Mouse (Mus musculus): ENCODE data around the gene Bcap31.

Gene Bcap31

DNA sequence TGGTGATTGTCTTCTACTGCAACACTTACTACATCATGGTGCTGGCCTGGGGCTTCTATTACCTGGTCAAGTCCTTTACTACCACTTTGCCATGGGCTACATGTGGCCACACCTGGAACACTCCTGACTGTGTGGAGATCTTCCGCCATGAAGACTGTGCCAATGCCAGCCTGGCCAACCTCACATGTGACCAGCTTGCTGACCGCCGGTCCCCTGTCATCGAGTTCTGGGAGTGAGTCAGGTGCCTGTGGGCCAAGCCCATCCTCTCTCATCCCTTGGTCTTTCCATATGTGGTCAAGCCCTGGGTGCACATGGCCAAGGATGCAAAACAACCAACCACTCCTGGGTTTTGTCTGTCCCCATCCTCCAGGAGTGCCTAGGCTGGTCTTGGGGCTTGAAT lies 39.3 kb downstream of the Bcap31 start:
- DNase-seq (ENCODE audit: low spot score): no peak

GRCm38 (mm10) chrX:73675231-73675630 lies 40.7 kb downstream of the Bcap31 start:
- DNase-seq (ENCODE audit: low spot score): no peak

- DNase-seq (ENCODE audit: low spot score): no peak
Observed at GRCm38 (mm10) chrX:73673968-73674661, 41.9 kb downstream of the Bcap31 start.

DNA sequence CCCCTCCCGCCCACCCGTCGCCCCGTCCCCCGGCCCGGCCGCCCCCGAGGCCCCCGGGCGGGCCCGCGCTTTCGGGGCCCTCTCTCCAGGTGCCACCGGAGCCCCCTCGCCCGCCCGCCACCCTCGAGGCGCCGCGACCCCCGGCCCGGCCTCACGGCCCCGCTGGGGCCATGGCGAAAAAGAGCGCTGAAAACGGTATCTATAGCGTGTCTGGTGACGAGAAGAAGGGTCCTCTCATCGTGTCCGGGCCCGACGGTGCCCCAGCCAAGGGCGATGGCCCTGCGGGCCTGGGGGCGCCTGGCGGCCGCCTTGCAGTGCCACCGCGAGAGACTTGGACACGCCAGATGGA lies 42.4 kb downstream of the Bcap31 start:
- no peak for DNase-seq (ENCODE audit: low spot score)

DNA sequence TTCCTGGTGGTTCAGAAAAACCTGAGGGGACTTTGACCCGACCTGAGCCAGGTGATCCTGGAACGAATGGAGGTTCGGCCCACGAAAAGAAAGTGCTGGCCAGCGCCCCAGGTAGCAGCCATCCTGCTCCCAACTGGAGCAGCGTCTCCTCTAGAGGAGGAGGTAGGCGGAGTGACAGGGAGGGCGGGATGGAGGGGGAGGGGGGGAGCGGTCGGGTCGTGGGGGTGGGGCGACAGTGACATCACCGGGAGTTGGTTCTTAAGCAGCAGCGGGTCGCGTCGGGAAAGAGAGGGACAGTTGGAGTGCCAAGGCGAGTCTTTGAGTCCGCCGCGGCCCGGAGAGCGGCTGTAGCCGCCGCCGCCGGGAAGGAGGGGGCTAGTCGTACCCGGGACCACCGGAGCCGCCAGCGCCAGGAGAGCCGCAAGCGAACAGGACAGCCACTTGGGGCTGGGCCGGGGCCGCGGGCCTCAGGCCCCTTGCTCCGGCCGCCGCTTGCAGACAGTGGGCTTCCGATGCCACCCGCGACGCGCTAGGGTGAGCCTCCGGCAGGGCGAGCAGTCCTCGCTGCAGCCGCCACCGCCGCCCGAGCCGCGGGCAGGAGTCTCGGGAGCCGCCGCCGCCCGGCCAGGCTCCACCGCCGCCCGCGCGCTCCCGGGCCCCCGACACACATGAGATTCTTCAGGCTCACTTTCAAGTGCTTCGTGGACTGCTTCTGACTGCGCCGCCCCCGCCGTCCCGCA lies 42.9 kb downstream of the Bcap31 start, which contains the start of gene Slc6a8:
Gene Slc6a8 (plus strand): TSS at position 272 of the 740 bp plus-strand sequence.
- DNase-seq (ENCODE audit: low spot score): no peak

GRCm38 (mm10) chrX:73672031-73672431 lies 43.9 kb downstream of the Bcap31 start:
- peak; percentile 53 for DNase-seq (ENCODE audit: low spot score)

GRCm38 (mm10) chrX:73663143-73663542 lies 52.8 kb downstream of the Bcap31 start:
- DNase-seq (ENCODE audit: low spot score): no peak

DNA sequence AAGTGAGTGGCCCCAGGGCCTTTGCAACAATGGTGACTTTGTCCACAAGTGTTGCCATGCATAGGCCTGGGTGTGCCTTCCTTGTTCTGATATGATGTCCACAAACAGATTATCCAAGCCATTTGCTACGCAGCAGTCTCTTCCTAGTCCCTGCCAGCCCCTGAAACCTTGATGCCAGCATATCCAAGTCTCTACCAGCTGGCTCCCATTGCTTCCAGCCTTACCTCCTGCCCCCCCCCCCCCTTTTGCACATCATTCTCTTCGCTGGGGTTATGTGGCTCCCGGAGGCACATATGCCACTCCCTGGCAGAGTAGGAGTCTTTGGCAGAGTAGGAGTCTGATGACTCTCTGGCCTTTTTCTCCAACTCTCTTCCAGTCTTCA lies 55.7 kb downstream of the Bcap31 start:
- no peak for DNase-seq (ENCODE audit: low spot score)

- DNase-seq (ENCODE audit: low spot score): no peak
Observed at GRCm38 (mm10) chrX:73659575-73660283, 56.2 kb downstream of the Bcap31 start, which contains the start of gene Pnck. TSS of gene Pnck (minus strand) at chrX:73660117.

DNA sequence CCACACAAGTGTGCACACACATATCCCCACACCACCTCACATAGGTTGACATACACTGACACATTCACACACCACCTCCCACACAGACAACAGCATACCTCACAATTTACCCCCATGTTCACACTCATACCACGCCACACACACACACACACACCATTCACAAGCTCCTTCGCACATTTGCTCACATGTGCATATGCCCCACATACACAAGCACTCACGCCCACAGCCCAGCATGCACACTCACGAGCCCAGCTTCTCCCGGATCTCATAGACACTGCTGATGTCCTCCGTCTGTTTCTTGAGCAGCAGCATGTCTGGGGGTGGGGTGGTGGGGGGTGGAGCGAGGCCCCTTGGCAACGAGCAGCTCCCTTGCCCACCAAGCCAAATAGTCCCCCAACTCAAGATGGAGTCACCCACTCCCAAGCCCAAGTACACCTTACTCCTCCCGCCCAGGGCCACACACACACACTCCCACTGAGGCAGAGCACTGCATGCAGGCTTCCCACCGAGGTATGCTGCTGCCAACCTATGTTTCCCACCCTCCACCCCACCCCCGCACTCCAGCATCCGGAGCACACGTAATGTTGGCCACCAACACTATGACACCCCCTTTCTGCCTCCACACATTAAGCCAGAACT lies 56.9 kb downstream of the Bcap31 start:
- DNase-seq (ENCODE audit: low spot score): no peak

DNA sequence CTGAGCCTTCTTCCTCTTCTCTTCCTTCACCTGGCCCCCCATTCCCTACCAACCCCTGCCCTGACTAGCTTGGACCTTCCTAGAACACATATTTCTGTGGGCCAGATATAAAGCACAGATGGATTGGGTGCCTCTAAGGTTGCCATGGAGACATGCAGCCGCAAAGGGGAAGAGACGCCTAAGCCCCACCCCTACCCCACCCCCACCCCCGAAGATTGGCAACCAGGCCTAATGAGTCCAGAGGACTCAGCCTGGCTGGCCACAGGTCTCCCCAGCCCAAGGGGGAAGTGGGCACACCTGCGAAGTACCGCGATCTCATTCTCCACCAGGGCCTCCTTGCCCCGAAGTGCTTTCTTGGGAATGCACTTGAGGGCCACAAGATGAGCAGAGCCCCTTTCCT lies 57.6 kb downstream of the Bcap31 start:
- no peak for DNase-seq (ENCODE audit: low spot score)

DNA sequence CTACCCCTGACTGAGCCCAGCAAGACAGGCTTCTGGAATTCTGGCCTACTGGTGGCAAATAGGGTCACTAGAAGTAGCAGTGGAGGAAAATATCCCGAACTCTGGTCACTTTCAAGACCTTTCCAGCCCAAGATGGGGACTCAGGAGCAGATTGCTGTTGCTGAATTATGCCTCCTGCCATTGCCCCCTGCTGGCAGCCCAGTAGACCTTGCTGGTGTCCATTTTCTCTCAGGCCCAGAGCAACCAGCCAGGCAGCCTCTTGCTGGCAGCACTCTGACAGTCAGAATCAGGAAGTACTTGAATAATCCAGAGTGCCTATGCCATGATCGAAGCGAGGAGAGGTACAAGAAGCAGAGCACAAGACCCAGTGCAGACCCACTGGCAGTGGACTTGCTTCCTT lies 60.4 kb downstream of the Bcap31 start:
- no peak for DNase-seq (ENCODE audit: low spot score)

DNA sequence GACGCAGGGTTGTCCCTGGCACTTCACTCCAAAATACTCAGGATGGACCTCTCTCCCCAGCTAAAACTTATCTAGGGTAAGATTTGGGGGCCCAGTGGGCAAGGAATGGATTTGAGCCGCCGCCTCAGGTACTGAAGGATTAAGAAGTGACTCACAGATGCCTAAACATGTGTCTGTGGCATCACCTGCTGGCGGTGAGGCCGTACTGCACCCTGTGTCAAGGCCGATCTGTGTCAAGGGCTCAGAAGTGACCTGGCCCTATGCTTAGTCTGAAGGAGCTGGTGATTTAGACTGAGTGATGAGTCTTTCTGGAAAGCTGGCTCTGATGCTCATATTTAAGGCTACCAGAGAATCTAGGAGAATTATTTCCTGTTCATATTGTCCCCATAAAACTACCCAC lies 61.8 kb downstream of the Bcap31 start:
- DNase-seq (ENCODE audit: low spot score): peak; percentile 53

DNA sequence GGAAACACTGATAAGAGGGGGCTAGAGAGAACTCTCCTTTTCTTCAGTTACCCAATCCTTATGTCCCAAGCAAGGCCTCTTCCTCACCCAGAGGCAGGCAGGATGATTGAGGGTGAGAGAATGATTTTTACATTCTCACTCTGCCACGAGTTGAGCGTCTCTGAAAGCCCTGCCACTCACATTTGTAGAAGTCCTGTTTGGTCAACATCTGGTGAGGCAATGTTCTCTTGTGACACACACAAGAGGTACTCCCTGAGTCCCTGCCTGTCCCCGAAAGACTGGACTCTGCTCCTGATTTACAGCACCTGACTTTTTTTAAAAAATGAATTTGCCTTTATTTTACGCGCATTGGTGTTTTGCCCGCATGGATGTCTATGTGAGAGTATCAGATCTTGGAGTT lies 62.6 kb downstream of the Bcap31 start:
- no peak for DNase-seq (ENCODE audit: low spot score)

- DNase-seq (ENCODE audit: low spot score): no peak
Observed at GRCm38 (mm10) chrX:73650869-73651268, 65.1 kb downstream of the Bcap31 start.

- no peak for DNase-seq (ENCODE audit: low spot score)
Observed at GRCm38 (mm10) chrX:73645121-73645520, 70.9 kb downstream of the Bcap31 start.

DNA sequence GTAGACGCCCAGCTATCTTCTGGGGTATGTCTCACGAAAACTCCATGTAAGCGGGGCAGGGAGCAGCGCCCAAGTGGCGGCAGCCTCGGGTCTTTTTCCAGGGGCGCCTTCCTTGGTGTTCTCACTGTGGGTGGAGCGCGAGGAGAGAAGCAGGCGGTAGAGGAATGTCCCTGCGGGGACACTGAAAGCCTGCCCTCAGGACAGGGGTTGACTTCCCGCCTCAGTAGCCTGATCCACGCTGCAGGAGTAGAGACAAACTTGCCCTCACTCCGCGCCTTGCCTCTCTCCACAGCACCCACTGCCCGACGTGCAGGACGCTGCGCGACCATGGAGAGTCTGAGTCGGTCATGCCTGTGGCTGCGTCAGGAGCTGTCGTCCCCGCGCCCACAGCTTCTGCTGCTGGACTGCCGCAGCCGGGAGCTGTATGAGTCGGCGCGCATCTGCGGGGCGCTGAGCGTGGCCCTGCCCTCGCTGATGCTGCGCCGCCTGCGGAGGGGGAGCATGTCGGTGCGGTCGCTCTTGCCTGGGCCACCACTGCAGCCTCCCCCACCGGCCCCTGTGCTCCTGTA lies 76.0 kb downstream of the Bcap31 start:
- no peak for DNase-seq (ENCODE audit: low spot score)

GRCm38 (mm10) chrX:73639255-73639675 lies 76.7 kb downstream of the Bcap31 start, which contains the start of gene Dusp9:
TSS of gene Dusp9 (plus strand) at chrX:73639419.
- peak; percentile 1 for DNase-seq (ENCODE audit: low spot score)

- no peak for DNase-seq (ENCODE audit: low spot score)
Observed at GRCm38 (mm10) chrX:73637415-73637814, 78.6 kb downstream of the Bcap31 start.
